Mouse (Mus musculus): ENCODE measurements around the gene Tnfaip8l3. TPM values are rescaled to one million over a fixed set of nuclear protein-coding genes. Genes with fewer than 3 reads are reported as not detected.
"Not testable (repeated sequence)": the region's sequence is repeated elsewhere in the genome, so short reads cannot be mapped to it uniquely, and the experiment has no call there.

Gene Tnfaip8l3
- polyA plus RNA-seq, 1 experiment = 0.13 TPM

DNA sequence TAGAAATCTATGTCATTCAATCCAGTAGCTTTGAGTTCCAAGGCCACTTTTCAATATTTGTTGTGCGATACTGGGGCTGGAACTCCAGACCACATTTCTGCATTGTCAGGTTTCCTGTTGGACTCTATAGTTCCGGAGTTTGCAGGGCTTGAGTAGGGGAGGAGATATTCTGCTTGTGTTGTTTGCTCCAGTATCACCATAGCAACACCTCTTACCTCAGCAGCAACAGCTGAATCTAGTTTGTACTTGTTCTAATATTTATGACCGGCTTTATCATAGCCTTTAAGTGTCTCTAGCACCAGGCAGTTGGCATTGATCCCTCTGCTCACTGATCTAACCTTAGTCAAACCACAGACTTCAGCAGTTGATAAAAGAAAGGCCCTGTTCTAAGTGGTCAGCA is 45.4 kb downstream of the Tnfaip8l3 start:
- Histone ChIP-seq H3K27ac (ENCODE audit: control insufficient read depth, insufficient read depth, low read length) (no peak overlapping the region), H3K36me3 (ENCODE audit: control insufficient read depth, insufficient read depth, low read length) (no peaks in the 10 kb centered on the region), H3K4me1 (replicated peaks; ENCODE audit: control insufficient read depth, insufficient read depth, low read length) (no peaks in the 10 kb centered on the region), H3K4me3 (ENCODE audit: control insufficient read depth, insufficient read depth, low read length) (no peak overlapping the region), H3K27me3 (ENCODE audit: control insufficient read depth, insufficient read depth, low read length) (no peaks in the 10 kb centered on the region)
- TF ChIP-seq POLR2A (IDR thresholded peaks at IDR 0.05; ENCODE audit: control insufficient read depth, extremely low read depth, insufficient read depth, low read length, poor library complexity) (no peak), CTCF (IDR thresholded peaks at IDR 0.05; ENCODE audit: borderline replicate concordance, control insufficient read depth, extremely low read depth, insufficient read depth, low read length, poor library complexity) (no peak)
- DNase-seq = no peak
- 4% methylated on average over 3 of the region's 3 CpGs for WGBS

GRCm38 (mm10) chr9:53994528-53994927 is 73.7 kb downstream of the Tnfaip8l3 start:
- Histone ChIP-seq H3K27me3 (ENCODE audit: control insufficient read depth, insufficient read depth, low read length) (no peaks in the 10 kb centered on the region), H3K27ac (ENCODE audit: control insufficient read depth, insufficient read depth, low read length) (no peak overlapping the region), H3K36me3 (ENCODE audit: control insufficient read depth, insufficient read depth, low read length) (no peaks in the 10 kb centered on the region), H3K4me1 (replicated peaks; ENCODE audit: control insufficient read depth, insufficient read depth, low read length) (no peaks in the 10 kb centered on the region), H3K4me3 (ENCODE audit: control insufficient read depth, insufficient read depth, low read length) (no peak overlapping the region)
- no peak for DNase-seq
- TF ChIP-seq CTCF (IDR thresholded peaks at IDR 0.05; ENCODE audit: borderline replicate concordance, control insufficient read depth, extremely low read depth, insufficient read depth, low read length, poor library complexity) (no peak), POLR2A (IDR thresholded peaks at IDR 0.05; ENCODE audit: control insufficient read depth, extremely low read depth, insufficient read depth, low read length, poor library complexity) (no peak)
- WGBS = 76% methylated on average over 1 of the region's 1 CpGs

GRCm38 (mm10) chr9:53992567-53992966 is 75.6 kb downstream of the Tnfaip8l3 start:
- H3K27ac ChIP-seq (ENCODE audit: control insufficient read depth, insufficient read depth, low read length); H3K4me3 ChIP-seq (ENCODE audit: control insufficient read depth, insufficient read depth, low read length); H3K4me1 ChIP-seq (replicated peaks; ENCODE audit: control insufficient read depth, insufficient read depth, low read length); DNase-seq; H3K36me3 ChIP-seq (ENCODE audit: control insufficient read depth, insufficient read depth, low read length); H3K27me3 ChIP-seq (ENCODE audit: control insufficient read depth, insufficient read depth, low read length): not testable (repeated sequence)

GRCm38 (mm10) chr9:53990921-53991320 is 77.3 kb downstream of the Tnfaip8l3 start:
- H3K4me1 ChIP-seq (replicated peaks; ENCODE audit: control insufficient read depth, insufficient read depth, low read length) = no peaks in the 10 kb centered on the region
- no peaks in the 10 kb centered on the region for H3K36me3 ChIP-seq (ENCODE audit: control insufficient read depth, insufficient read depth, low read length)
- no peak for TF ChIP-seq POLR2A (IDR thresholded peaks at IDR 0.05; ENCODE audit: control insufficient read depth, extremely low read depth, insufficient read depth, low read length, poor library complexity)
- no peak for TF ChIP-seq CTCF (IDR thresholded peaks at IDR 0.05; ENCODE audit: borderline replicate concordance, control insufficient read depth, extremely low read depth, insufficient read depth, low read length, poor library complexity)
- no peak for DNase-seq
- H3K27ac ChIP-seq (ENCODE audit: control insufficient read depth, insufficient read depth, low read length) = no peak overlapping the region
- H3K4me3 ChIP-seq (ENCODE audit: control insufficient read depth, insufficient read depth, low read length) = no peak overlapping the region
- no peaks in the 10 kb centered on the region for H3K27me3 ChIP-seq (ENCODE audit: control insufficient read depth, insufficient read depth, low read length)
- WGBS = 0% methylated on average over 3 of the region's 3 CpGs

GRCm38 (mm10) chr9:53986972-53987371 is 81.2 kb downstream of the Tnfaip8l3 start:
- Histone ChIP-seq H3K4me1 (replicated peaks; ENCODE audit: control insufficient read depth, insufficient read depth, low read length) (no peaks in the 10 kb centered on the region), H3K36me3 (ENCODE audit: control insufficient read depth, insufficient read depth, low read length) (no peaks in the 10 kb centered on the region), H3K27me3 (ENCODE audit: control insufficient read depth, insufficient read depth, low read length) (no peaks in the 10 kb centered on the region), H3K27ac (ENCODE audit: control insufficient read depth, insufficient read depth, low read length) (no peak overlapping the region), H3K4me3 (ENCODE audit: control insufficient read depth, insufficient read depth, low read length) (no peak overlapping the region)
- no peak for DNase-seq
- no peak for TF ChIP-seq POLR2A (IDR thresholded peaks at IDR 0.05; ENCODE audit: control insufficient read depth, extremely low read depth, insufficient read depth, low read length, poor library complexity)
- TF ChIP-seq CTCF (IDR thresholded peaks at IDR 0.05; ENCODE audit: borderline replicate concordance, control insufficient read depth, extremely low read depth, insufficient read depth, low read length, poor library complexity) = no peak
- 26% methylated on average over 3 of the region's 3 CpGs for WGBS

DNA sequence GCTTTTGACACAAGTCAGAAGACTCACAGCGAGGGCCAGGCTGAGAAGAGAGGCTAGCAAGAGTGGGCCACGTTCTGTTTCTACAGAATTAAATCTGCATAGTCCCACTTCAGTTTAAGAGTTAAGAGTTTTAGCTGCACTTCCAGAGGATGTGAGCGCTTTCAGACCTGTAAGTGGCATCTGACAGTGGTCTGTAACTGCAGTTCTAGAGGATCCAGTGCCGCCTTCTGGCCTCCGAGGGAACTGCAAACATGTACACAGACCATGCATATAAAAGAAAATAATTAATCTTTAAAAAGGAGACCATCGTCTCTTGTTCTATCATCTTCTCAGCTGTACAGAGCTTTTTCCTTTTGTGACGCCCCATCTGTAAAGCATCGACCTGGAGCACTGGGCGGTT is 83.3 kb downstream of the Tnfaip8l3 start:
- no peak overlapping the region for H3K27ac ChIP-seq (ENCODE audit: control insufficient read depth, insufficient read depth, low read length)
- no peaks in the 10 kb centered on the region for H3K27me3 ChIP-seq (ENCODE audit: control insufficient read depth, insufficient read depth, low read length)
- WGBS = 43% methylated on average over 9 of the region's 9 CpGs
- no peak for TF ChIP-seq POLR2A (IDR thresholded peaks at IDR 0.05; ENCODE audit: control insufficient read depth, extremely low read depth, insufficient read depth, low read length, poor library complexity)
- no peak for TF ChIP-seq CTCF (IDR thresholded peaks at IDR 0.05; ENCODE audit: borderline replicate concordance, control insufficient read depth, extremely low read depth, insufficient read depth, low read length, poor library complexity)
- no peak overlapping the region for H3K4me3 ChIP-seq (ENCODE audit: control insufficient read depth, insufficient read depth, low read length)
- no peaks in the 10 kb centered on the region for H3K36me3 ChIP-seq (ENCODE audit: control insufficient read depth, insufficient read depth, low read length)
- H3K4me1 ChIP-seq (replicated peaks; ENCODE audit: control insufficient read depth, insufficient read depth, low read length) = no peaks in the 10 kb centered on the region
- DNase-seq = peak; percentile 37

DNA sequence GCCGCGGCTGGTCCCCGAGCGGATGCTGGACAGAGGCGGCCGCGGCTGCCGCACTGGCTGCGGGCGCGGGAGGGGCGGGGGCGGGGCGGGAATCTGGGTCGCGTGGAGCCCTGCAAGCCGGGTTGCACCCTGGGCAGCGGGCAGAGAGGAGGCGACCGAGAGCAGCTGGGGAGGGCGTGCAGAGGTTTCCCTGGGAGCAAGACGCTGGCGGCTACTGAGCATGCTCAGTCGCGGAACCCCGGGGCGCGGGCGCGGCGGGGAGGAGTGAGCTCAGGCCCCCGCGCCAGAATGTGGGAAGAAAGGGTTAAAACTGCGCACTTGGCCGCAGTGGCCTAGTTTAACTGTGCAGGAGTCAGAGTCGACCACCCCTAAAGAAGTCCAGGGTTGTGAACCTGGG is 93.1 kb downstream of the Tnfaip8l3 start, which contains the start of gene Elmod1:
Gene Elmod1 (minus strand): TSS at position 180 of the 397 bp plus-strand sequence.
- H3K4me1 ChIP-seq (replicated peaks; ENCODE audit: control insufficient read depth, insufficient read depth, low read length) = no peaks in the 10 kb centered on the region
- H3K27ac ChIP-seq (ENCODE audit: control insufficient read depth, insufficient read depth, low read length) = no peak within 1 kb of the TSS
- H3K4me3 ChIP-seq (ENCODE audit: control insufficient read depth, insufficient read depth, low read length) = no peak within 1 kb of the TSS
- DNase-seq = no peak
- WGBS = 2% methylated on average over 33 of the region's 36 CpGs
- no peaks in the 10 kb centered on the region; the same call in 1 of the 2 replicates for H3K27me3 ChIP-seq (ENCODE audit: control insufficient read depth, insufficient read depth, low read length)
- H3K36me3 ChIP-seq (ENCODE audit: control insufficient read depth, insufficient read depth, low read length) = no peaks in the 10 kb centered on the region
- TF ChIP-seq POLR2A (IDR thresholded peaks at IDR 0.05; ENCODE audit: control insufficient read depth, extremely low read depth, insufficient read depth, low read length, poor library complexity) = no peak

Data from thymus, adult 2 months (tissue).